Mouse (Mus musculus) small intestine, adult 10 weeks (tissue): Measurements from ENCODE around the gene Lrrc46. TPM values are rescaled to one million over a fixed set of nuclear protein-coding genes. Genes with fewer than 3 reads are reported as not detected.

Experiments used
- polyA plus RNA-seq: library from polyadenylated mRNA; stranded (reverse); fragments of 350-450 nt; fragmentation: Illumina TruSeq; extraction: RNeasy Lipid Tissue Mini Kit (QIAGEN cat#74804); gene quantifications from one replicate; pipeline ENCODE4 v1.2.3, GENCODE M21; 2014; ENCODE audit warnings: low replicate concordance

The Lrrc46 gene
- not detected for polyA plus RNA-seq

GRCm38 (mm10) chr11:97041022-97041899 lies at the start of gene Lrrc46, which contains the start of gene Mrpl10:
TSS of gene Lrrc46 (minus strand) at chr11:97041407.
TSS of gene Mrpl10 (plus strand) at chr11:97041560.

DNA sequence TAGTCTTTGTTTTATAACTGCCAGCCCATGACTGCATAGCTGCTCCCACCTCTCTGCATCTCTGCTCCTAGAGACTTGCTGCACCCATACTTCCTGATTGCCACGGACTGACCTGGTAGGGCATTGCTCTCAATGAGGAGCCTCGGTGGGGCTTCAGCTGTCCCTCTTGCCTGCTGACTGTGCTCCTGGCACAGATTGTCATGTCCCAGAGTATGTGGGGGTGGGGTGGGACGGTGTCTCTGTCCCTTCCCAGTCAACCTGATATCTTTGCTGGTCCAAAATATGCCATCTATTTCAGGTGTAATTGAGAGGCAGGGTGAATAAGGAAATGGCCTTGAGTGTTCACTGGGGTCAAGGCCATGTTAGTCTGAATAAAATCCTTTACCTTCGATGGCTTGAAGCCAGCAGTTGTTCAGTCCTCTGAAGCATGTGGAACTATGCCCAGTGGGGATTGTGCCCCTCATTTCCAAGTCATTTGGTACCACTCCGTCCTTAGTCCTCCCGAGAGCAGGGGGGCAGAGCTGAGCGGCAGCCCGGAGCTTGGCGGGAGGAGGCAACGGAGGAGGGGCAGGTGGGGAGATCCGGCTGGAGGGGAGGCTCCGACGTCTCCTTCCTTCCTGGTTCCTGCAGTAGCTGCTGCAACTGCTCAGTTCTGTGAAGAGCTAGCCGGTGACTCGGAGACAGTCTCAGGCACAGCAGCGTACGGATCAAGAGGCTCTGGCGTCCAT lies 9.2 kb upstream of the Lrrc46 start, which contains the start of gene Osbpl7:
TSS of gene Osbpl7 (plus strand) at position 413 of the 728 bp plus-strand sequence.

GRCm38 (mm10) chr11:97029686-97030417 lies 11.4 kb downstream of the Lrrc46 start, which contains the start of gene Scrn2:
TSS of gene Scrn2 (plus strand) at chr11:97029938.

DNA sequence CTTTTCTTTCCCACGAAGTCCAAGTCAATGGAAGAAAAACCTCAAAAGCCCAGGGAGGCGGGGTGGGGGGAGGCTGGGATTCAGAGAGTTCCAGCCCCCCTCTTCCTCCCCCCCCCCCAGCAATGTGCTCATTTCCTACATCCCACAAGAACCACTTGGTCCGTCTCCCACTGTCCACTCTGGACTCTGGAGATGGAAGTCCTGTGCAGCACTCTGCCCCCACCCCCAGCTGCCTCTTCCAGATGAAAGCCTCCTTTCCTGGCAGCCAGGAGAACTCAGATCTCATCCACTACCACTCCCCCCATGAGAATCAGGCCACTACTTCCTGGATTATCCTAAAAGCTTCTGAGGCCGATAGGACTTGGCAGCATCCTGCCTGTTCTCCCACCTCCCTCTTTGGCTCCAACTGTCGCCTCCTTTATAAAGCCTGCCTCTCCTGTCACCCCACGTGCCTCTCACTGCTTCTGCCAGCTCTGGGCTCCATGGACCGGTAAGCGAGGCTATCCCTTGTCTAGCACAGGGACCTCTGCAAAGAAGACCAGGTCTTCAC lies 28.0 kb downstream of the Lrrc46 start, which contains the start of gene Sp6:
TSS of gene Sp6 (plus strand) at position 274 of the 550 bp plus-strand sequence.

Other genes with a start within 250 kb of the Lrrc46 start
- 9.8 TPM for gene Nfe2l1, start 211.4 kb downstream of the Lrrc46 start, polyA plus RNA-seq
- gene Copz2, start 191.5 kb downstream of the Lrrc46 start, polyA plus RNA-seq = 0.63 TPM
- gene Cdk5rap3, start 124.9 kb downstream of the Lrrc46 start, polyA plus RNA-seq = 13.2 TPM
- 20.3 TPM for gene Prr15l, start 113.3 kb downstream of the Lrrc46 start, polyA plus RNA-seq
- gene Pnpo, start 97.4 kb downstream of the Lrrc46 start, polyA plus RNA-seq = 9.4 TPM
- gene Sp2, start 58.4 kb downstream of the Lrrc46 start, polyA plus RNA-seq = 3.3 TPM
- 0.19 TPM for gene Sp6, start 28.0 kb downstream of the Lrrc46 start, polyA plus RNA-seq
- not detected for gene Scrn2, start 11.5 kb downstream of the Lrrc46 start, polyA plus RNA-seq
- 5.5 TPM for gene Mrpl10, start 153 bp upstream of the Lrrc46 start, polyA plus RNA-seq
- gene Osbpl7, start 9.2 kb upstream of the Lrrc46 start, polyA plus RNA-seq = 0.33 TPM
- not detected for gene Tbx21, start 73.9 kb upstream of the Lrrc46 start, polyA plus RNA-seq
- gene Tbkbp1, start 110.1 kb upstream of the Lrrc46 start, polyA plus RNA-seq = not detected
- 82.0 TPM for gene Kpnb1, start 146.5 kb upstream of the Lrrc46 start, polyA plus RNA-seq
- 143 TPM for gene Npepps, start 239.2 kb upstream of the Lrrc46 start, polyA plus RNA-seq